Mouse (Mus musculus): ENCODE measurements around the gene Wdr82.

DNA sequence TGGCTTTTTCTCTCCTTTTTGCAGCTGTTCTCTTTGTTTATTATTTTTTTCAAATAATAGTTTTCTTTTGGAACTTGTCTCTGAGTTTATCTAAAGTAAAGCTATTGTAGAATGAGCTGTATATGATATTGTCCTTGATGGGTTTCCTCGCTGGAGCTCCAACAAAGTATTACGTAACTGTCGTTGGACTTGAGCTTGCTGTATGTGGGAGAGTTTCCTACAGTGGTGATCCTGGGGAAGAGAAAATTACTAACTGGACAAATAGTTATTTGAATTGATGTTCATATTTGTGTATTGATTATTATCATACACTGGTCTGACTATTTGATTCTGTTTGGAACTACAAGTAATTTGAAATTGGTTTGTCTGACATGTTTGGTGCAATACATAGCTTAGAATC lies 1.8 kb downstream of the Wdr82 start:
- TF ChIP-seq CTCF (IDR thresholded peaks at IDR 0.05; ENCODE audit: borderline replicate concordance, control insufficient read depth, extremely low read depth, insufficient read depth, low read length, poor library complexity) (no peak), POLR2A (IDR thresholded peaks at IDR 0.05; ENCODE audit: control insufficient read depth, extremely low read depth, insufficient read depth, low read length, poor library complexity) (no peak)

Data from thymus, adult 2 months (tissue).